Mouse (Mus musculus) layer of hippocampus, postnatal 10 days (tissue): ENCODE measurements around the gene Scarb2. TPM values are rescaled to one million over a fixed set of nuclear protein-coding genes. Genes with fewer than 3 reads are reported as not detected.

Source experiments
- microRNA-seq, 2 experiments: library from miRNA; unstranded; fragments of <30 nt; microRNA quantifications; one replicate each; pipeline ENCODE4 v1.2.0; 2021
- total RNA-seq, 2 experiments: library from RNA; stranded (reverse); gene quantifications; 2 replicates each; pipeline ENCODE4 v1.2.3; 2021

Gene Scarb2
- total RNA-seq, 2 experiments from 2014 or later, result 96.3 to 98.5 TPM

Small RNAs within 50 kb of the gene (microRNA-seq; reads per million reads assigned to microRNA genes)
- gene Mir6415, result 0 reads per million in 2 experiments

Other genes starting within 250 kb of the Scarb2 start
- 10 to 100 TPM; 28.8 to 32.0 TPM for gene Naaa, start 228.7 kb downstream of the Scarb2 start, total RNA-seq
- 10 to 100 TPM; 23.7 to 25.9 TPM for gene Sdad1, start 196.4 kb downstream of the Scarb2 start, total RNA-seq
- gene Cxcl9, start 178.8 kb downstream of the Scarb2 start, total RNA-seq, result not detected
- 1 to 10 TPM; 6.7 to 9.5 TPM for gene Art3, start 175.0 kb downstream of the Scarb2 start, total RNA-seq
- not detected for gene Cxcl10, start 157.9 kb downstream of the Scarb2 start, total RNA-seq
- gene Nup54, start 71.6 kb downstream of the Scarb2 start, total RNA-seq, result 10 to 100 TPM; 33.9 to 41.7 TPM
- gene Fam47e, start 48.2 kb upstream of the Scarb2 start, total RNA-seq, result under 1 TPM; 0.30 to 0.80 TPM
- 1 to 10 TPM in 1 of 2 experiments, under 1 TPM in 1; 0.98 to 1.7 TPM for gene Stbd1, start 96.2 kb upstream of the Scarb2 start, total RNA-seq
- under 1 TPM; 0.50 to 0.74 TPM for gene Ccdc158, start 168.4 kb upstream of the Scarb2 start, total RNA-seq
- 1 to 10 TPM; 2.5 to 3.8 TPM for gene Shroom3, start 176.6 kb upstream of the Scarb2 start, total RNA-seq